Mouse (Mus musculus): ENCODE measurements around the gene Acadm. TPM values are rescaled to one million over a fixed set of nuclear protein-coding genes. Genes with fewer than 3 reads are reported as not detected.

The Acadm gene
- polyA plus RNA-seq, 1 experiment from 2014 or later, result 112 TPM

GRCm38 (mm10) chr3:153908919-153909318 is 35.5 kb downstream of the Acadm start:
- H3K9me3 ChIP-seq, result no peaks in the 10 kb centered on the region
- no peak overlapping the region for H3K4me3 ChIP-seq (replicated peaks)
- peak overlapping the region; percentile 75 for H3K4me2 ChIP-seq (replicated peaks)
- no peak for ATAC-seq
- no peak overlapping the region for H3K27ac ChIP-seq
- peaks cover 46% of the 10 kb centered on the region for H3K36me3 ChIP-seq
- H3K9ac ChIP-seq, result no peak overlapping the region
- H3K27me3 ChIP-seq (replicated peaks), result no peaks in the 10 kb centered on the region
- H3K4me1 ChIP-seq (replicated peaks), result peaks cover 32% of the 10 kb centered on the region
- WGBS, result 67% methylated on average over 5 of the region's 5 CpGs

- Histone ChIP-seq H3K4me1 (replicated peaks) (peaks cover 29% of the 10 kb centered on the region), H3K9me3 (no peaks in the 10 kb centered on the region)
These were observed 38.1 kb downstream of the Acadm start, which contains the start of gene Msh4 for GRCm38 (mm10) chr3:153906136-153906871. Gene Msh4, minus strand, starts transcription at chr3:153906138.

GRCm38 (mm10) chr3:153905251-153906135 is 38.9 kb downstream of the Acadm start:
- no peaks in the 10 kb centered on the region for H3K9me3 ChIP-seq
- no peak overlapping the region for H3K4me2 ChIP-seq (replicated peaks)
- peaks cover 23% of the 10 kb centered on the region for H3K4me1 ChIP-seq (replicated peaks)
- no peak overlapping the region for H3K4me3 ChIP-seq (replicated peaks)
- peak; percentile 27 for ATAC-seq
- H3K36me3 ChIP-seq, result peaks cover 48% of the 10 kb centered on the region
- no peak overlapping the region for H3K27ac ChIP-seq
- H3K9ac ChIP-seq, result no peak overlapping the region
- WGBS, result 85% methylated on average over 49 of the region's 49 CpGs
- H3K27me3 ChIP-seq (replicated peaks), result no peaks in the 10 kb centered on the region

More at GRCm38 (mm10) chr3:153906136-153906871, 38.1 kb downstream of the Acadm start, which contains the start of gene Msh4:
- no peak within 1 kb of the TSS for H3K4me2 ChIP-seq (replicated peaks)
- peaks cover 51% of the 10 kb centered on the region for H3K36me3 ChIP-seq
- H3K27me3 ChIP-seq (replicated peaks), result no peaks in the 10 kb centered on the region
- H3K9ac ChIP-seq, result no peak within 1 kb of the TSS
- H3K4me3 ChIP-seq (replicated peaks), result no peak within 1 kb of the TSS
- no peak for ATAC-seq
- H3K27ac ChIP-seq, result no peak within 1 kb of the TSS
- 82% methylated on average over 9 of the region's 9 CpGs for WGBS

GRCm38 (mm10) chr3:153904586-153904985 is 39.8 kb downstream of the Acadm start:
- Histone ChIP-seq H3K27ac (no peak overlapping the region), H3K9ac (no peak overlapping the region), H3K4me1 (replicated peaks) (peaks cover 15% of the 10 kb centered on the region), H3K27me3 (replicated peaks) (no peaks in the 10 kb centered on the region), H3K4me2 (replicated peaks) (no peak overlapping the region), H3K4me3 (replicated peaks) (no peak overlapping the region), H3K36me3 (peaks cover 41% of the 10 kb centered on the region), H3K9me3 (no peaks in the 10 kb centered on the region)
- WGBS, result 67% methylated on average over 6 of the region's 6 CpGs
- ATAC-seq, result peak; percentile 41

- Histone ChIP-seq H3K9ac (no peak overlapping the region), H3K4me1 (replicated peaks) (no peaks in the 10 kb centered on the region), H3K4me3 (replicated peaks) (no peak overlapping the region), H3K36me3 (peaks cover 26% of the 10 kb centered on the region), H3K4me2 (replicated peaks) (no peak overlapping the region), H3K27me3 (replicated peaks) (no peaks in the 10 kb centered on the region), H3K9me3 (no peaks in the 10 kb centered on the region), H3K27ac (peak overlapping the region; percentile 27; the same call in 1 of the 2 replicates)
- ATAC-seq, result no peak
- 40% methylated on average over 3 of the region's 3 CpGs for WGBS
These were observed 41.8 kb downstream of the Acadm start for GRCm38 (mm10) chr3:153902595-153902994.

- WGBS, result 51% methylated on average over 1 of the region's 1 CpGs
- no peak overlapping the region for H3K9ac ChIP-seq
- ATAC-seq, result peak; percentile 46
- no peak overlapping the region for H3K4me3 ChIP-seq (replicated peaks)
- no peak overlapping the region for H3K4me2 ChIP-seq (replicated peaks)
- H3K9me3 ChIP-seq, result no peaks in the 10 kb centered on the region
- no peaks in the 10 kb centered on the region for H3K27me3 ChIP-seq (replicated peaks)
- peaks cover 24% of the 10 kb centered on the region for H3K36me3 ChIP-seq
- no peak overlapping the region for H3K27ac ChIP-seq
- H3K4me1 ChIP-seq (replicated peaks), result no peaks in the 10 kb centered on the region
These were observed 42.5 kb downstream of the Acadm start for GRCm38 (mm10) chr3:153901904-153902303.

- no peaks in the 10 kb centered on the region for H3K9me3 ChIP-seq
- H3K4me3 ChIP-seq (replicated peaks), result no peak overlapping the region
- no peak overlapping the region for H3K9ac ChIP-seq
- 58% methylated on average over 6 of the region's 6 CpGs for WGBS
- no peak overlapping the region for H3K4me2 ChIP-seq (replicated peaks)
- H3K36me3 ChIP-seq, result no peaks in the 10 kb centered on the region
- no peak overlapping the region for H3K27ac ChIP-seq
- H3K27me3 ChIP-seq (replicated peaks), result no peaks in the 10 kb centered on the region
- no peaks in the 10 kb centered on the region for H3K4me1 ChIP-seq (replicated peaks)
- ATAC-seq, result no peak
These were observed 47.2 kb downstream of the Acadm start for GRCm38 (mm10) chr3:153897216-153897615.

GRCm38 (mm10) chr3:153895454-153895853 is 49.0 kb downstream of the Acadm start:
- WGBS, result 87% methylated on average over 3 of the region's 3 CpGs
- ATAC-seq, result no peak
- H3K4me1 ChIP-seq (replicated peaks), result no peaks in the 10 kb centered on the region

GRCm38 (mm10) chr3:153889188-153889781 is 55.1 kb downstream of the Acadm start:
- H3K9ac ChIP-seq, result no peak overlapping the region
- no peaks in the 10 kb centered on the region for H3K4me1 ChIP-seq (replicated peaks)
- no peak for ATAC-seq
- no peaks in the 10 kb centered on the region for H3K36me3 ChIP-seq
- H3K4me3 ChIP-seq (replicated peaks), result no peak overlapping the region
- H3K27me3 ChIP-seq (replicated peaks), result no peaks in the 10 kb centered on the region
- WGBS, result 76% methylated on average over 7 of the region's 8 CpGs
- H3K9me3 ChIP-seq, result no peaks in the 10 kb centered on the region
- no peak overlapping the region for H3K4me2 ChIP-seq (replicated peaks)
- H3K27ac ChIP-seq, result no peak overlapping the region

More at GRCm38 (mm10) chr3:153895454-153895853, 49.0 kb downstream of the Acadm start:
- H3K36me3 ChIP-seq, result no peaks in the 10 kb centered on the region
- H3K27me3 ChIP-seq (replicated peaks), result no peaks in the 10 kb centered on the region
- H3K9ac ChIP-seq, result no peak overlapping the region
- no peak overlapping the region for H3K27ac ChIP-seq
- H3K9me3 ChIP-seq, result no peaks in the 10 kb centered on the region
- H3K4me2 ChIP-seq (replicated peaks), result no peak overlapping the region
- H3K4me3 ChIP-seq (replicated peaks), result no peak overlapping the region

- Histone ChIP-seq H3K4me2 (replicated peaks) (no peak overlapping the region), H3K9ac (no peak overlapping the region), H3K4me3 (replicated peaks) (no peak overlapping the region), H3K27ac (no peak overlapping the region), H3K4me1 (replicated peaks) (no peaks in the 10 kb centered on the region), H3K36me3 (no peaks in the 10 kb centered on the region), H3K9me3 (no peaks in the 10 kb centered on the region), H3K27me3 (replicated peaks) (no peaks in the 10 kb centered on the region)
- ATAC-seq, result no peak
- 41% methylated on average over 6 of the region's 6 CpGs for WGBS
These were observed 56.3 kb downstream of the Acadm start for GRCm38 (mm10) chr3:153888141-153888540.

GRCm38 (mm10) chr3:153886296-153886695 is 58.1 kb downstream of the Acadm start:
- no peaks in the 10 kb centered on the region for H3K27me3 ChIP-seq (replicated peaks)
- H3K4me2 ChIP-seq (replicated peaks), result no peak overlapping the region
- no peak overlapping the region for H3K9ac ChIP-seq
- no peak overlapping the region for H3K27ac ChIP-seq
- no peaks in the 10 kb centered on the region for H3K4me1 ChIP-seq (replicated peaks)
- no peaks in the 10 kb centered on the region for H3K36me3 ChIP-seq
- no peak overlapping the region for H3K4me3 ChIP-seq (replicated peaks)
- no peaks in the 10 kb centered on the region for H3K9me3 ChIP-seq
- no peak for ATAC-seq

All from intestine, embryonic 15.5 days (tissue).